Mouse (Mus musculus): ENCODE measurements around the gene Gmds. TPM values are rescaled to one million over a fixed set of nuclear protein-coding genes. Genes with fewer than 3 reads are reported as not detected.

Gmds gene
- total RNA-seq, 2 experiments from 2014 or later: 7.9 to 8.5 TPM

GRCm38 (mm10) chr13:31892913-31893514, 445.5 kb downstream of the Gmds start:
- DNase-seq (ENCODE audit: low spot score in 2 of 2): no peak

- DNase-seq (ENCODE audit: low spot score in 2 of 2): no peak
Observed at GRCm38 (mm10) chr13:31888500-31888899, 450.0 kb downstream of the Gmds start.

- no peak for DNase-seq (ENCODE audit: low spot score in 2 of 2)
Observed at GRCm38 (mm10) chr13:31885769-31886168, 452.8 kb downstream of the Gmds start.

GRCm38 (mm10) chr13:31878805-31879477, 459.6 kb downstream of the Gmds start:
- DNase-seq (ENCODE audit: low spot score in 2 of 2): no peak

GRCm38 (mm10) chr13:31877061-31877460, 461.5 kb downstream of the Gmds start:
- no peak for DNase-seq (ENCODE audit: low spot score in 2 of 2)

GRCm38 (mm10) chr13:31874427-31874826, 464.1 kb downstream of the Gmds start:
- DNase-seq (ENCODE audit: low spot score in 2 of 2): no peak

- DNase-seq (ENCODE audit: low spot score in 2 of 2): no peak
Observed at GRCm38 (mm10) chr13:31873269-31873668, 465.3 kb downstream of the Gmds start.

GRCm38 (mm10) chr13:31864786-31865185, 473.8 kb downstream of the Gmds start:
- no peak for DNase-seq (ENCODE audit: low spot score in 2 of 2)

- no peak for DNase-seq (ENCODE audit: low spot score in 2 of 2)
Observed at GRCm38 (mm10) chr13:31863461-31863860, 475.1 kb downstream of the Gmds start.

GRCm38 (mm10) chr13:31860200-31860599, 478.3 kb downstream of the Gmds start:
- no peak for DNase-seq (ENCODE audit: low spot score in 2 of 2)

GRCm38 (mm10) chr13:31854000-31854399, 484.5 kb downstream of the Gmds start:
- no peak for DNase-seq (ENCODE audit: low spot score in 2 of 2)

- no peak for DNase-seq (ENCODE audit: low spot score in 2 of 2)
Observed at GRCm38 (mm10) chr13:31853564-31853963, 485.0 kb downstream of the Gmds start.

GRCm38 (mm10) chr13:31849258-31849971, 489.1 kb downstream of the Gmds start:
- no peak for DNase-seq (ENCODE audit: low spot score in 2 of 2)

- no peak for DNase-seq (ENCODE audit: low spot score in 2 of 2)
Observed at GRCm38 (mm10) chr13:31835802-31836201, 502.7 kb downstream of the Gmds start.

- no peak for DNase-seq (ENCODE audit: low spot score in 2 of 2)
Observed at GRCm38 (mm10) chr13:31830332-31830731, 508.2 kb downstream of the Gmds start.

GRCm38 (mm10) chr13:31828446-31828845, 510.1 kb downstream of the Gmds start:
- DNase-seq (ENCODE audit: low spot score in 2 of 2): no peak

- no peak for DNase-seq (ENCODE audit: low spot score in 2 of 2)
Observed at GRCm38 (mm10) chr13:31827820-31828332, 510.7 kb downstream of the Gmds start.

- DNase-seq (ENCODE audit: low spot score in 2 of 2): no peak
Observed at GRCm38 (mm10) chr13:31827160-31827559, 511.4 kb downstream of the Gmds start.

- no peak for DNase-seq (ENCODE audit: low spot score in 2 of 2)
Observed at GRCm38 (mm10) chr13:31825180-31825579, 513.4 kb downstream of the Gmds start.

- DNase-seq (ENCODE audit: low spot score in 2 of 2): no peak
Observed at GRCm38 (mm10) chr13:31823316-31823715, 515.2 kb downstream of the Gmds start.

GRCm38 (mm10) chr13:31821050-31821449, 517.5 kb downstream of the Gmds start:
- DNase-seq (ENCODE audit: low spot score in 2 of 2): no peak

- DNase-seq (ENCODE audit: low spot score in 2 of 2): peak in 1 of 2 experiments; percentile 33
Observed at GRCm38 (mm10) chr13:31820587-31821017, 517.9 kb downstream of the Gmds start.

Measured in gastrocnemius, postnatal 4 days (tissue).